Mouse (Mus musculus): Measurements from ENCODE around the gene Plaa.
A peak's percentile ranks its signal among the peaks of the same experiment; 100 is the strongest.
"Not testable (repeated sequence)": the region's sequence is repeated elsewhere in the genome, so short reads cannot be mapped to it uniquely, and the experiment has no call there.

The Plaa gene

GRCm38 (mm10) chr4:94603031-94603629, at the start of gene Plaa:
TSS of gene Plaa (minus strand) at chr4:94603244.
- DNase-seq, result peak; percentile 90 to 96

- DNase-seq, result not testable (repeated sequence)
These were observed 47.6 kb upstream of the Plaa start for GRCm38 (mm10) chr4:94650426-94651175.

GRCm38 (mm10) chr4:94649920-94650319, 46.9 kb upstream of the Plaa start, which contains the start of gene Lrrc19:
TSS of gene Lrrc19 (minus strand) at chr4:94650144.
- no peak for DNase-seq

GRCm38 (mm10) chr4:94643141-94643540, 40.1 kb upstream of the Plaa start:
- DNase-seq, result peak in 1 of 2 experiments; percentile 3

DNA sequence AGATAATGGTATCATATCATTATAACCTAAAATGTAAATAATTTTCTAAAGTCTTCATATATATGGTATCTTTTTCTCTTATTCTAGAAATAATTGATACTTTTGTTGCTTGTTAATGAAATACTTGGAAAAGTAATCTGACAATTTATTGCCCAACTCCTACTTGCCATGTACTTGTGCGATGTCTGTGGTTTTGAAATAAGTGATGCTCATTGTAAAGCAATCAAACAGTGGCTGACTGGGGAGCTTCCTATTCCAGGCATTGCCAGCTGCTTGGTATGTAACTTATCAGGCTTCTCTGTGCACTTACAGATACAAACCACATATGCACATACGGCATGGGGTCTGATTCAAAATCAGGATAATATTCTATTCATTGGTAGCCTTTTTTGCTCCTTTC, 17.0 kb upstream of the Plaa start:
- DNase-seq, result no peak

- DNase-seq, result no peak
These were observed 11.6 kb upstream of the Plaa start for GRCm38 (mm10) chr4:94614627-94615006.

DNA sequence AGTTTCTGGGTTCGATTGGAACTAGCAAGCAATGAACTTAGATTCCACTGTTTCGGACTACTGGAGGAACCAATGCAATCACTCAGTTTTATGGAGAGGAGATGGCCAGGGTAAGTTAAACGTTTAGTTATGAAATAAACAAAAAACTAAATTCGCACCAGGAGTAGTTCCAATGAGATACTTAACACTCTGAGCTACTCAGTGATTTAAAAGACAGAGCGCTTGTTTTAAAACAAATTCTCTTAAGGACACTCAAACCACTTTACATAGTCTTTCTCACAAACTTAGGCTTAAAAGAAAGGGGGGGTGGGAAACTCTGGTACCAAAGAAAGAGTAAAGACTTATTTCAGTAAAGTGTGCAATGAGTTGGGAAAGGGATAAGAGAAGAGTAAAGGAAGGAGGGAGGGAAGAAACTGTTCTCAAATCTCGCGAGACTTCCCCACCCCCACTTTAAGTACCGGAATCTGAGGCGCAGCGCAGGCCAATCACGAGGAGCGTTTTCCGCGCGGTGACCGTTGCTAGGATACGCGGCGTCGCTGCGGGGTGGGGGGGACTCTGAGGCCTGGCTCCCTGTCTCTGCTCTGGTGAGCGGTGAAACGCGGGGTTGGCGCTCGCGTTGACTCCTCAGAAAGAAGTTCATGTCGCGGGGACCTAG, 11.1 kb upstream of the Plaa start, which contains the start of gene Ift74:
Gene Ift74, plus strand, starts transcription at position 520 of the 655 bp plus-strand sequence.
- DNase-seq, result peak; percentile 96 to 97

DNA sequence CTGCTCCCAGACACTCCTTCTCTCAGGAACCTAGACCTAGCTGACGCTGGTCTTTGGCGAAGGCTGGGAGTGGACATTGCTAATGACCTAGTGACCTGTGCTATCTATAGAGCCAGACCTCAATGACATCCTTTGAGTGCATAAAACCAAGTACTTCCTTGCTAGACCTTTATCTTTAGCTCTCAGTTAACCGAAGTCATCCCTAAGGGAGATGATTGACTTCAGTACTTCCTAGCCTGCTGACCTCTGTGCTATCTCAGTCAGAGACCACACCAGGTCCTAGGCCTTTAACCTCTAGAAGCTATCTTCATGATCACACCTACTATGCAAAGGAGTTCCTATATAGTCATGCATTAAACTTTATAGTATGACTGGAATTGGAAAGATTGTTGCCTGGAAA, 7.3 kb upstream of the Plaa start:
- no peak for DNase-seq

GRCm38 (mm10) chr4:94605591-94605990, 2.5 kb upstream of the Plaa start:
- DNase-seq, result no peak

DNA sequence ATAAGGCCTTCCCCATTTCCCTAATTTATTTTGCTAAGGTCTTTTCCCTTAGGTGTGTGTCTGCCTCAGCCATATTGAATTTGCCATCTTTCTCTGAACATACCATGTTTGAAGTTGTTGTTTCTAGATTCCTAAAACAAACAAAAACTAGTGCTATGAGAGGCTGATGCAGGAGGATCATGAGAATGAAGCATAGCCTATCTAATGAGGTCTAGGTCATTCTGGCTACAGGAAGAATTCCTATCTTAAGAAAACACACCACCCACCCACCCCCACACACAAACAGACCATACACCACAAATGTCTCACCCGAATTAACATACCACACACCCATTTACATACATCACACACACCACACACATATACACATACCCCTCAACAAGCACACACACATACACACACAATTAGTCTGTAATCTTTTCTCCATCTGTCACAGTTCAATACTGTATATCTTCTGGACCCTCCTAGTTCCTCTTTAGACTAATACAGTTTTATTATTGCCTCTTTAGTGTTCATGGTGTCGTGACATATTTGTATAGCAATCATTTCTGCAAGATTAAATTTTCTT, 1.5 kb upstream of the Plaa start:
- no peak for DNase-seq

GRCm38 (mm10) chr4:94602496-94603030, 481 bp downstream of the Plaa start:
- DNase-seq, result no peak

- DNase-seq, result peak in 1 of 2 experiments; percentile 14
These were observed 1.6 kb downstream of the Plaa start for GRCm38 (mm10) chr4:94601395-94601794.

GRCm38 (mm10) chr4:94592709-94593108, 10.3 kb downstream of the Plaa start:
- no peak for DNase-seq

- DNase-seq, result no peak
These were observed 11.2 kb downstream of the Plaa start for GRCm38 (mm10) chr4:94591765-94592381.

DNA sequence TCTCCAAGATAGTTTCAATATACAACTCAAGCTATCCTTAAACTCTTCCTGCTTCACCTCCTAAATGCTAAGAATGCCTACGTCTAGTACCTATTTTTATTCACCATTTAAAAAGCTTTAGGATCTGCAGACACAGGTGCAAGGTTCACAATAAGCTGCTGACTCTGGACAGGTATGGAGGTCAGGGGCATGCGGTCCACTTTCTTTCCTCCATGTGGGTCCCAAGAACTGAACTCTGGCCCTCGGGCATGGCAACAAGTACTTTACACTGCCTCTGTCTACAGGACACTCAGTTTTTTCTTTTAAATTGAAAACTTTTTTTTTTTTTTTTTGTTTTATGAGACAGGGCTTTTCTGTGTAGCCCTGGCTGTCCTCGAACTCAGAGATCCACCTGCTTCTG, 30.4 kb downstream of the Plaa start:
- DNase-seq, result no peak

DNA sequence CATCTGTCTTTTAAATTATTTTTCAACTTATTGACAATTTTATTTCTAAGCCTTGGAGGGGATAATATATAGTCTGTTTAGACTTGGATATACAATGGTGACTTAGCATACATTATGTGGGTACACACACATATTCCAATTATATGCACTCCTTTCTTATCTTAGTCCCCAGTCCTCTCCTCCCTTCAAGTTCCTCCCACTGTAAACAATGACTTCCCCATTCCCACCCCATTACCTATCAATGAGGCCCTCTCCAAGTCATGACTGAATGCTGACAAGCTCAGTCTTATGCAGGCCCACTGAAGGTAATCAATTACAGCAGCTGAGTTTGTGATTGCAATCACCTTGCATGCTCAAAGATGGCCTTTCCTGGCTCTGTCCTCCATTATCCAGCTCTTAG, 38.7 kb downstream of the Plaa start:
- DNase-seq, result no peak

- DNase-seq, result no peak
These were observed 40.9 kb downstream of the Plaa start for GRCm38 (mm10) chr4:94561954-94562648.

DNA sequence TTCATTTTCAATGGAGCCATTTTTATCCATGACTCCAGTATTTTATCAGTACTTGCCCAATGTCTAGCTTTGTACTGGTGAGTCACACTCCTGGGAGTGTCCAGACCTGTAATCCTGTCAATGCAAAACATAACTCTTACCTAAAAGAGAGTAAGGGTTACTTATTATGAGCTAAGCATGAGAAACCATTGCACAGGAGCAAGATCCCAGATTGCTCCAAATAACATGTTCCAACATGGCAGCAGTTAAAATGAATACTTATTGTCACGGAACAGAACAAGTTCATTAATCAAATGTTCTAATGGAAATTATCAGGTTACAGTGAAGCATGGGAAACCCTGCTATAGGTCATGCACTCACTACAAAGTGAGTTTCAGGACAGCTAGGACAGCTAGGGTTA, 42.7 kb downstream of the Plaa start:
- no peak for DNase-seq

DNA sequence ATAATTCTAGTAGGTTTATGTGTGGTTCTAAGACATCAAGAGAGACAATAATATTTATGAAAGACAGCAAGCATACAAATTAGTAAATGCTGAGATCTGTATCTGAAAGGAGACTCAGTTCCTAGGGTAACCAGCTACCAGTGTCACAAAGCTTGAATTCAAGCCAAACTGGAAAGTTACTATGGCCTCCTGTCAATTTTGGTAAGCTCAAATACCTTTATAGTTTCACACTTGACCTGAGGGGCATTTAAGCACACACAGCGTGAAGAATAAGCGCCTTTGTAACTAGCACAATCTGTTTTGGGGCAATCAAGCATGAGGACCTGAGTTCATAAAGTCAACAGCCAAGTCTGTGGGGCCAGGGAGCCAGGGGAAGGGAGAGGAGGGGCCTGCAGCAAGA, 43.8 kb downstream of the Plaa start:
- no peak for DNase-seq

DNA sequence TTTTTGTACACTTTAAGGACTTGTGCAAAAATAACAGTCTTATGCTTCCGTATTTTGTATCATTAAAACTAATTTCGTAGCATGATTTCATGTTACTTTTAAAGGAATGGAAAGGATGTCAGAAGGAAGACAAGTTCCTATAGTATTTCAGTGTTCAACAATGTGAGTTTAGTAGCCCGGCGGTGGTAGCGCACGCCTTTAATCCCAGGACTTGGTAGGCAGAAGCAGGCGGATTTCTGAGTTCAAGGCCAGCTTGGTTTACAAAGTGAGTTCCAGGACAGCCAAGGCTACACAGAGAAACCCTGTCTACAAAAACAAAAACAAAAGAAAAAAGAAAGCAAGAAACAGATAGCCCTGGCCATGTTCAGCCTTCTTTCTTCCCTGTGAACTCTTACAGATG, 45.9 kb downstream of the Plaa start:
- DNase-seq, result peak; percentile 9 to 14

- DNase-seq, result peak; percentile 98
These were observed 46.6 kb downstream of the Plaa start, which contains the start of the genes Gm10306 and Caap1 for GRCm38 (mm10) chr4:94556265-94557054. TSS of gene Gm10306 (plus strand) at chr4:94556546. TSS of gene Caap1 (minus strand) at chr4:94556796.
